Mouse (Mus musculus) intestine, embryonic 14.5 days (tissue): ENCODE measurements around the gene Fgfr1op. TPM values are rescaled to one million over a fixed set of nuclear protein-coding genes. Genes with fewer than 3 reads are reported as not detected.

Experiments
- ATAC-seq: fragments of 200-750 bp; cut with Nextera tagmentation; replicated peaks from 2 replicates; pipeline ENCODE4 v1.8.0; 2017; ENCODE audit warnings: low read depth, moderate number of reproducible peaks, moderate TSS enrichment, moderate library complexity; ENCODE audit not compliant: low FRiP score, low TSS enrichment
- DNase-seq: peaks from one replicate; pipeline ENCODE4 v3.0.0-alpha.2; 2018; ENCODE audit warnings: low spot score
- H3K27ac ChIP-seq: fragments of 300-500 bp; sonication (generic); 2 replicates; pipeline ENCODE4 v1.5.1; 2014; ENCODE audit warnings: low read depth, mild to moderate bottlenecking, control low read depth
- H3K27me3 ChIP-seq: fragments of 300-500 bp; sonication (generic); replicated peaks from 2 replicates; pipeline ENCODE4 v1.6.1; 2014; ENCODE audit warnings: low read length, control low read depth; ENCODE audit not compliant: control insufficient read depth, insufficient read depth
- H3K36me3 ChIP-seq: fragments of 300-500 bp; sonication (generic); 2 replicates; pipeline ENCODE4 v1.6.1; 2014; ENCODE audit warnings: low read length, control low read depth; ENCODE audit not compliant: control insufficient read depth, insufficient read depth
- H3K4me1 ChIP-seq: fragments of 300-500 bp; sonication (generic); replicated peaks from 2 replicates; pipeline ENCODE4 v1.6.1; 2014; ENCODE audit warnings: low read length, control low read depth, mixed read lengths; ENCODE audit not compliant: control insufficient read depth, insufficient read depth
- H3K4me2 ChIP-seq: fragments of 300-500 bp; sonication (generic); 2 replicates; pipeline ENCODE4 v1.6.1; 2014; ENCODE audit warnings: low read length
- H3K4me3 ChIP-seq: fragments of 300-500 bp; sonication (generic); 2 replicates; pipeline ENCODE4 v1.5.1; 2014; ENCODE audit warnings: low read depth, low read length, control low read depth, mixed read lengths
- H3K9ac ChIP-seq: fragments of 300-500 bp; sonication (generic); 2 replicates; pipeline ENCODE4 v1.6.1; 2014; ENCODE audit warnings: mild to moderate bottlenecking, low read length
- H3K9me3 ChIP-seq: fragments of 300-500 bp; sonication (generic); 2 replicates; pipeline ENCODE4 v1.6.1; 2016; ENCODE audit warnings: low read length, control low read depth; ENCODE audit not compliant: control insufficient read depth
- WGBS: fragments of 180-500 bp; shearing (Covaris S2); extraction: QIAGEN DNeasy Blood & Tissue Kit; methylation state at CpG from one replicate; pipeline ENCODE4 v1.1.7; 2014; 5-methylcytosine and 5-hydroxymethylcytosine counted together
- polyA plus RNA-seq: library from polyadenylated mRNA; unstranded; fragments of >200 nt; fragmentation: Nextera tagmentation; extraction: Ambion mirVana; gene quantifications from 2 replicates; pipeline ENCODE4 v1.2.1, GENCODE M21; 2014

Fgfr1op gene
- polyA plus RNA-seq, 1 experiment from 2014 or later = 36.0 TPM

GRCm38 (mm10) chr17:8225746-8226145, 60.4 kb downstream of the Fgfr1op start:
- no peak for ATAC-seq
- Histone ChIP-seq H3K9ac (no peak overlapping the region), H3K27me3 (no peaks in the 10 kb centered on the region), H3K4me1 (0 out of 2 replicates have a peak, but pooled peaks cover 3% of the 10 kb centered on the region), H3K36me3 (no peaks in the 10 kb centered on the region), H3K4me3 (no peak overlapping the region), H3K9me3 (no peaks in the 10 kb centered on the region), H3K4me2 (no peak overlapping the region), H3K27ac (no peak overlapping the region)
- 71% methylated on average over 4 of the region's 4 CpGs for WGBS
- DNase-seq = no peak

- Histone ChIP-seq H3K9me3 (no peaks in the 10 kb centered on the region), H3K27me3 (no peaks in the 10 kb centered on the region), H3K4me3 (no peak overlapping the region), H3K27ac (no peak overlapping the region), H3K4me2 (no peak overlapping the region), H3K4me1 (0 out of 2 replicates have a peak, but pooled peaks cover 3% of the 10 kb centered on the region), H3K9ac (no peak overlapping the region), H3K36me3 (no peaks in the 10 kb centered on the region)
- WGBS = 40% methylated on average over 9 of the region's 9 CpGs
- DNase-seq (no peak), ATAC-seq (no peak)
Observed at GRCm38 (mm10) chr17:8228622-8229021, 63.3 kb downstream of the Fgfr1op start.

DNA sequence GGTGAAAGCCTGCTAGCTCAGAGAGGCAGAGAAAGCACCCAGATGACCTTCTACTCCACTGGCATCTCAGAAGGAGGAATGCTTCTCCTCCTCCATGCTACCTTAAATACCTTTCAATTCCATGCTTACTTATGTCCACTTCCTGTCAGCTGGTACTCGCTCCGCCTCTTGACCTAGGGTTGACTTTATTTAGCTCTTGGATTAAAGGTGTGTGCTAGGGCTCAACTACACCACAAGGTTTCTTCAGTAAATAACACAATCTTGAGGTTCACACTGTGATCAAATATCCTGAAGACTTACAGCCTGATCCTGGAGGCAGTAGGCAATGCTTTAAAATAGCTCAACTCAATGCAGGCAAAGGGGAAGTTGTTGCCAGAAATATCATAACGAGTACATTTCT, 64.3 kb downstream of the Fgfr1op start:
- H3K9ac ChIP-seq = no peak overlapping the region
- no peak for DNase-seq
- no peaks in the 10 kb centered on the region for H3K36me3 ChIP-seq
- 0 out of 2 replicates have a peak, but pooled peaks cover 3% of the 10 kb centered on the region for H3K4me1 ChIP-seq
- H3K4me2 ChIP-seq = no peak overlapping the region
- H3K27ac ChIP-seq = no peak overlapping the region
- ATAC-seq = no peak
- H3K27me3 ChIP-seq = no peaks in the 10 kb centered on the region
- no peaks in the 10 kb centered on the region for H3K9me3 ChIP-seq
- 74% methylated on average over 3 of the region's 3 CpGs for WGBS
- no peak overlapping the region for H3K4me3 ChIP-seq

DNA sequence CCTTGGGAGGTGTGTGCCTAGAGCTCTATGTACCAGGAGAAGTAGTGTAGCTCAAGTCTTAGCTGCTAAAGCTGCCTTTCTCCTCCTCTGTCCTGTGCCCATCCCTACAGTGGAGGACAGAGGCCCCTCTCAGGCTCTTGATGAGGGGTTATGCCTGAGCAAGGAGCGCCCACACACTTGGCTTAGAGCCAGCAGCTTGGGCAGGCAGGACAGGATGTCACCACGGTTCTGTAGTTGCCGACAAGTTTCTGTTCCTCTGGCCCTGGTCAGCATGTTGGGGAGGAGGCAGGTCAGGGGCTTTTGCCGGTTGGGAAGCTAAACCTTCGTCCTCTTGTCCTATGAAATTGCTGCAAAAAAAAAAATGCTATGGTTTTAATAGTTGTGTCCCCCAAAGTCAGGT, 66.8 kb downstream of the Fgfr1op start:
- Histone ChIP-seq H3K9ac (no peak overlapping the region), H3K4me2 (no peak overlapping the region), H3K27ac (no peak overlapping the region), H3K9me3 (no peaks in the 10 kb centered on the region), H3K4me3 (no peak overlapping the region), H3K27me3 (no peaks in the 10 kb centered on the region), H3K36me3 (no peaks in the 10 kb centered on the region), H3K4me1 (0 out of 2 replicates have a peak, but pooled peaks cover 3% of the 10 kb centered on the region)
- no peak for ATAC-seq
- WGBS = 50% methylated on average over 5 of the region's 5 CpGs
- DNase-seq = no peak

DNA sequence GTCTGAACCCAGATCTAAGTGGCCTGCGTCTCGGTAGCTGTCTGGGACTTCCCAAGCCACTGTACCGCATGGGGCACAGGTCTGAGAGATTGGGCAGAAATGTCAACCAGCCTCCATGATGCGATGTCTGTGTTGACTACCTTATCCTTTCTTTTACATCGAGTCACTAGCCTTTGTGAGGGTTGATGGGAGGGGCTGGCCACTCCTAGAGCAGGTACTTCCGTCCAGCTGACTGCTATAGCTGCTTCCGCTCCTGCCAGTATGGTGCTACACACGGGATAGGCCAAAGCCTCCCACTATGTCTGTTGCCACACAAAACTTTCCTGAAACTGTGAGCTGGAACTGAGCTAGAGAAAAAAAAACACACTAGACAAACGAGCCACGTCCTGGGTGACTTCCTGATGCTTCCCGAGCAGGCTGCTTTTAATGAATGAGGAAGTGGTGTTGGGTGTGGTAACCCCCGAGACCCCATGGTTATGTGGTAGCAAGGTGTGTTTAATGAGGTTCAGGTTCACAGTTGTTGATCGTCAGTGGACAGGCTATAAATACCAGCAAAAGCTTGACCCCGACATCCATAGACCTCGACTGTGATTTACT, 68.4 kb downstream of the Fgfr1op start:
- Histone ChIP-seq H3K27me3 (no peaks in the 10 kb centered on the region), H3K4me1 (0 out of 2 replicates have a peak, but pooled peaks cover 1% of the 10 kb centered on the region), H3K4me2 (no peak overlapping the region), H3K36me3 (no peaks in the 10 kb centered on the region), H3K4me3 (no peak overlapping the region), H3K9ac (no peak overlapping the region), H3K27ac (no peak overlapping the region), H3K9me3 (no peaks in the 10 kb centered on the region)
- WGBS = 60% methylated on average over 15 of the region's 15 CpGs
- ATAC-seq (no peak), DNase-seq (no peak)

DNA sequence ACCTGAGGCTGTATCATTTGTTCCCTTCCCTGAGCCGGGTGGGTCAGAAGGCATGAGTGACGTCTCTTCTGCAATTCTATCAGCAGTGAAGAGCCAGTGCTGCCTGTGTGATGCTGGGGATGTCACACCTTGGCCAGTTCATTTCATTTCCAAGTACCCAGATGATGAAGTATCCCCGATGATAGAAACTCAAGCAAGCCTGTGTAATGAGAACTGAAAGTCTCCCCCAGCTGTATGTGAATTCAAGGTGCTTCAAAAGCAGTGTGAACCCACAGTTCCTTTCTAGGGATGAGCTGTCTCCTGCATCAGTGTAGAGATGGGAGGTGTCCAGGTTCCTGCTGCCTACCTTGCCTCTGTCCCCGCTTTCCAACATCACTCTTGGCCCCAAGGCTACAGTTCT, 69.2 kb downstream of the Fgfr1op start:
- Histone ChIP-seq H3K4me3 (no peak overlapping the region), H3K9ac (no peak overlapping the region), H3K9me3 (no peaks in the 10 kb centered on the region), H3K4me1 (no peaks in the 10 kb centered on the region), H3K27ac (no peak overlapping the region), H3K36me3 (no peaks in the 10 kb centered on the region), H3K27me3 (no peaks in the 10 kb centered on the region), H3K4me2 (no peak overlapping the region)
- WGBS = 84% methylated on average over 4 of the region's 4 CpGs
- no peak for DNase-seq
- no peak for ATAC-seq

- H3K9me3 ChIP-seq = no peaks in the 10 kb centered on the region
- H3K4me2 ChIP-seq = no peak within 1 kb of the TSS
- H3K27me3 ChIP-seq = no peaks in the 10 kb centered on the region
- H3K36me3 ChIP-seq = no peaks in the 10 kb centered on the region
- H3K27ac ChIP-seq = no peak within 1 kb of the TSS
- ATAC-seq = no peak
- H3K4me1 ChIP-seq = no peaks in the 10 kb centered on the region
- no peak within 1 kb of the TSS for H3K4me3 ChIP-seq
- WGBS = 81% methylated on average over 3 of the region's 3 CpGs
- DNase-seq = no peak
- H3K9ac ChIP-seq = no peak within 1 kb of the TSS
Observed at GRCm38 (mm10) chr17:8235743-8236142, 70.4 kb downstream of the Fgfr1op start, which contains the start of gene Ccr6. Gene Ccr6, plus strand, starts transcription at chr17:8236043.

DNA sequence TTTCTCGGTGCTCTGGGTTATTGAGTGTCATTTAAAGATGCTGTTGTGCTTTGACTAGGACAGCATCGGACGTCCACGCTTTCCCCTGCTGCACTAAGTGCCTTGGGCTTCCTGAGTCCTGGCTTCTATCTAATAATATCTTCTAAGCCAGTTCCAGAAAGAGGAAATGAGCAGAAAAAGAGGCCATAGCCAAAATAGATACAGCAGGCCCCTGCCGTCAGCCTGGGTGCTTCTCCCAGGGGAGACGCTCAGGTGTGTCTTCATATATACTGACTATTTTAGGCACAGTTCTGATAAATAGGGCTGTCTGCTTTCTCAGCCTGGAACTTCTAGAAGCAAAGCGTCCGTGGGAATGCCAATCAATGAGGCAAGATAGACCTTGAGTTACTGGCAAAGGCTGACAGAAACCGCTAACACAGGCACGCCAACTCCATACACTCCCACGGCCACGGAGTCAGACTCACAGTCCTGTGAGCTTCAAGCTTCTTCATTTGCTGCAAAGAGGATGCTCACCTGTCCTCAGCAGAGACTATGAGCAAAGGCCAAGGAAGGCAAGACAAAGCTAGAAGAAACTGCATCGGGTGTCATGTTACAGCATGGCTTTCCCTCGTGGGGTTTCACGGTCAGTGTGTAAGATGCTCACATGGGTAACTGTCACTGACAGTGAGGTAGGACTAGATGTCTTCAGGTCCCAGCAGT, 72.9 kb downstream of the Fgfr1op start:
- Histone ChIP-seq H3K4me3 (no peak overlapping the region), H3K9ac (no peak overlapping the region), H3K4me1 (no peaks in the 10 kb centered on the region), H3K27ac (no peak overlapping the region), H3K9me3 (no peaks in the 10 kb centered on the region), H3K27me3 (no peaks in the 10 kb centered on the region), H3K4me2 (no peak overlapping the region), H3K36me3 (no peaks in the 10 kb centered on the region)
- 76% methylated on average over 15 of the region's 15 CpGs for WGBS
- DNase-seq (no peak), ATAC-seq (no peak)

DNA sequence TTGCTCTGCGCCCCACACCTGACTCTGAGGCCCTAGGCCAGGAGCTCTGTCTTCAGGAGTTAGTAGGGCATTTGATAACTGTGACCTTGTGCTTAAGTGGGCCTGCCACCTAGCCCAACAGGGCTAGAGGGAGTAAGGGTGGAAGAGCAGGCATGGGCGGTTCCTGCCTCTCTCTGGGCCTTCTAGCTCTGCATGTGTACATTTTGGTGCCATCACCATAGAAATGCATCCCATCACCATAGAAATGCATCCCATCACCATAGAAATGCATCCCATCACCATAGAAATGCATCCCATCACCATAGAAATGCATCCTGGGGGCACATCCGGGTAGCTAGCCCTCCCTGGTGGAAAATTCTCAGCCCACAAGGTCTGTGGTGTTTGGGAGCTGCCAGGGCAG, 74.3 kb downstream of the Fgfr1op start:
- no peak for ATAC-seq

More for the DNA sequence above, 74.3 kb downstream of the Fgfr1op start:
- Histone ChIP-seq H3K4me1 (no peaks in the 10 kb centered on the region), H3K9me3 (no peaks in the 10 kb centered on the region), H3K4me2 (no peak overlapping the region), H3K27me3 (no peaks in the 10 kb centered on the region), H3K36me3 (no peaks in the 10 kb centered on the region), H3K27ac (no peak overlapping the region), H3K9ac (no peak overlapping the region), H3K4me3 (no peak overlapping the region)
- WGBS = 81% methylated on average over 3 of the region's 3 CpGs
- DNase-seq = no peak
